Mouse (Mus musculus) liver, adult 2 months (tissue): Measurements from ENCODE around the gene Olfr959. TPM values are rescaled to one million over a fixed set of nuclear protein-coding genes. Genes with fewer than 3 reads are reported as not detected.

Experiments
- DNase-seq: peaks from one replicate; pipeline ENCODE4 v3.0.0-alpha.2; 2011; ENCODE audit warnings: low read depth, low spot score; ENCODE audit errors: extremely low read depth
- H3K27ac ChIP-seq: fragments of 200-500 bp; replicated peaks from 2 replicates; pipeline ENCODE4 v1.5.1; 2012; ENCODE audit warnings: low read depth, mild to moderate bottlenecking, control low read depth, inconsistent platforms, low read length; ENCODE audit not compliant: insufficient read depth
- H3K27me3 ChIP-seq: fragments of 200-500 bp; 2 replicates; pipeline ENCODE4 v1.6.1; 2012; ENCODE audit warnings: mild to moderate bottlenecking, moderate library complexity, low read length, inconsistent platforms; ENCODE audit not compliant: control insufficient read depth, insufficient read depth
- H3K36me3 ChIP-seq: fragments of 200-500 bp; 2 replicates; pipeline ENCODE4 v1.6.1; 2012; ENCODE audit warnings: low read length, inconsistent platforms; ENCODE audit not compliant: control insufficient read depth, insufficient read depth
- H3K4me1 ChIP-seq: fragments of 200-500 bp; 2 replicates; pipeline ENCODE4 v1.6.1; 2011; ENCODE audit warnings: low read length; ENCODE audit not compliant: control insufficient read depth, insufficient read depth
- H3K4me3 ChIP-seq: fragments of 200-500 bp; 2 replicates; pipeline ENCODE4 v1.5.1; 2011; ENCODE audit warnings: low read depth, mild to moderate bottlenecking, control low read depth, low read length, moderate library complexity; ENCODE audit not compliant: insufficient read depth
- H3K79me2 ChIP-seq: fragments of 200-500 bp; 2 replicates; pipeline ENCODE4 v1.6.1; 2012; ENCODE audit warnings: inconsistent platforms, mild to moderate bottlenecking, low read length, moderate library complexity; ENCODE audit not compliant: control insufficient read depth, insufficient read depth
- H3K9ac ChIP-seq: fragments of 200-500 bp; 2 replicates; pipeline ENCODE4 v1.6.1; 2012; ENCODE audit warnings: low read depth, mild to moderate bottlenecking, control low read depth, inconsistent platforms, low read length
- CTCF ChIP-seq: fragments of 200-500 bp; IDR thresholded peaks from 2 replicates; pipeline ENCODE4 v1.5.1; 2011; ENCODE audit warnings: low read depth, low read length, control low read depth
- POLR2A ChIP-seq: fragments of 200-500 bp; IDR thresholded peaks from 2 replicates; pipeline ENCODE4 v1.6.1; 2011; ENCODE audit warnings: low read length, control low read depth; ENCODE audit not compliant: insufficient read depth; ENCODE audit errors: extremely low read depth
- WGBS: fragments of 180-500 bp; shearing (Covaris S2); methylation state at CpG from one replicate; pipeline ENCODE4 v1.1.7; 2018; 5-methylcytosine and 5-hydroxymethylcytosine counted together
- polyA plus RNA-seq: library from polyadenylated mRNA; depleted of rRNA; stranded (reverse); fragments of >200 nt; gene quantifications from 2 replicates; pipeline ENCODE4 v1.2.3, GENCODE M21; 2012
- total RNA-seq: library from RNA; depleted of rRNA; stranded (reverse); fragments of >200 nt; gene quantifications from 2 replicates; pipeline ENCODE4 v1.2.3, GENCODE M21; 2014

Gene Olfr959
- total and polyA plus RNA-seq, 2 experiments, result not detected

DNA sequence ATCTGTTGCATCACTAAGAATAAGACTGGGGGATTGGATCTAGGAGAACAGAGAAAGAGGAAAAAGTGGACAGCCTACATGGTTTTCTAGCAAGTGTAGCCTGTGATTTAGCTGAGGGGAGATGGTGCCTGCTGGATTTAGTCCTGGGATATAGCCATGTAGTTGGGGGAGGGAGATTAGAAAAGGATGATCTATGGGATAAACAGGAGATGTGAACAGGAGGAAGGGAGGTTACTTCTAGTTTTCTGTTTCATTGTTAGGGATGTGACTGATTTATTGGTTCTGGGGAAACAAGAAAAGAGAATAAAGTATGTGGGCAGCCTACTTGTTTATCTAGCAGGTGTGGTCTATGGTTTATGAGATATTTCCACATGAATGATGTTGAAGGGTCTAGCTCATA, 33.1 kb upstream of the Olfr959 start:
- H3K9ac ChIP-seq, result no peak overlapping the region
- H3K36me3 ChIP-seq, result no peaks in the 10 kb centered on the region
- no peak for DNase-seq
- no peak overlapping the region for H3K27ac ChIP-seq
- no peaks in the 10 kb centered on the region for H3K79me2 ChIP-seq
- TF ChIP-seq CTCF (no peak), POLR2A (no peak)
- H3K4me3 ChIP-seq, result no peak overlapping the region
- H3K27me3 ChIP-seq, result no peaks in the 10 kb centered on the region
- no peaks in the 10 kb centered on the region for H3K4me1 ChIP-seq

DNA sequence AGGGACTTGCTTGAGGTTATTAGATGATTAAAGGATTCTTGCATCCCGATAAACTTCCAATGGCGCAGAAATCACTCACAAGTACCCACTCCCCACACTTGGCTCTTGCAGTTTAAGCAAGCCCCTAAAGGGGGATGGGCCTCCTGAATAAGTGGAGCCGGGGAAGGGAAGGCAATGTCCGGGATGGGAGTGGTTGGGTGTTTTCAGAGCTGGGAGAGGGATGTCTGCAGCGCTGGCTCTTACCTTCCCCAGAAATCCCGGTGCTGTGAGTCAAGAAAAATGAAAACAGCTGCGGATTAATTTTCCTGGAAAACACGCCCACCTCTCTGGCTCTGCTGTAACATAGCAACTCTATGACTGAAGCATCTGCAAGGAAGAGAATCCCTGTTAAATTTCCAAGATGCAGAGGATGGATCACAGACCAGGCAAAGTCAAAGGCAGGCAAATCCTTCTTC, 28.7 kb upstream of the Olfr959 start, which contains the start of gene AW551984:
TSS of gene AW551984 (minus strand) at position 405 of the 455 bp plus-strand sequence.
- no peak within 1 kb of the TSS for H3K9ac ChIP-seq
- H3K27me3 ChIP-seq, result no peaks in the 10 kb centered on the region
- H3K4me1 ChIP-seq, result no peaks in the 10 kb centered on the region
- no peak within 1 kb of the TSS for H3K4me3 ChIP-seq
- no peaks in the 10 kb centered on the region for H3K79me2 ChIP-seq
- H3K27ac ChIP-seq, result no peak within 1 kb of the TSS
- TF ChIP-seq POLR2A (no peak), CTCF (no peak)
- WGBS, result 1% methylated on average over 8 of the region's 8 CpGs
- H3K36me3 ChIP-seq, result no peaks in the 10 kb centered on the region
- no peak for DNase-seq

DNA sequence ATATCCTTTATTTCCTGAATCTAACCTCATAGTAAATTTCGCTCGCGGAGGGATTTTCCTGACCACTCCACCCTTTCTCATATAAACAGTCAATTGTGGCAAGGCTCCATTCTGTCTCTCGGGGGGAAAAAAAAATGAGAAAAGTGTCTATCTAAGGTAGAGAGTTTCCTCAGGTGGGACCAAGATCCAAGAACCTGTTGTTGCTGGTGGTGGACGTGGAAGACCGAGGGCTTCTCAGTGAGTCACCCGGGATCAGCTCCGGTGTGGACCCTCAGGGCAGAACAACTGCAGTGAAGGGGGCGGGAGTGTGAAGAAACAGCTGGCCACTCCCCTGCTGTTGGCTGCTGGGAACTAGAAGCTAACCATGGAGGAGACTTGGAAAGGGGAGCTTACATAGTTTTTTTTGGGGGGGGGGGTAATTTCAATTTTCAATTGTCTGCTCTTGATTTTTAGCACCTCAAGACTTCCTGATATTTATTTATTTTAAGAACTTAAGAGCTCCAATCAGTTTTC, 28.0 kb upstream of the Olfr959 start:
- Histone ChIP-seq H3K4me3 (no peak overlapping the region), H3K27me3 (no peaks in the 10 kb centered on the region), H3K9ac (no peak overlapping the region), H3K79me2 (no peaks in the 10 kb centered on the region), H3K4me1 (no peaks in the 10 kb centered on the region), H3K27ac (no peak overlapping the region), H3K36me3 (no peaks in the 10 kb centered on the region)
- TF ChIP-seq POLR2A, result no peak
- TF ChIP-seq CTCF, result no peak
- DNase-seq, result no peak
- WGBS, result 1% methylated on average over 9 of the region's 9 CpGs

DNA sequence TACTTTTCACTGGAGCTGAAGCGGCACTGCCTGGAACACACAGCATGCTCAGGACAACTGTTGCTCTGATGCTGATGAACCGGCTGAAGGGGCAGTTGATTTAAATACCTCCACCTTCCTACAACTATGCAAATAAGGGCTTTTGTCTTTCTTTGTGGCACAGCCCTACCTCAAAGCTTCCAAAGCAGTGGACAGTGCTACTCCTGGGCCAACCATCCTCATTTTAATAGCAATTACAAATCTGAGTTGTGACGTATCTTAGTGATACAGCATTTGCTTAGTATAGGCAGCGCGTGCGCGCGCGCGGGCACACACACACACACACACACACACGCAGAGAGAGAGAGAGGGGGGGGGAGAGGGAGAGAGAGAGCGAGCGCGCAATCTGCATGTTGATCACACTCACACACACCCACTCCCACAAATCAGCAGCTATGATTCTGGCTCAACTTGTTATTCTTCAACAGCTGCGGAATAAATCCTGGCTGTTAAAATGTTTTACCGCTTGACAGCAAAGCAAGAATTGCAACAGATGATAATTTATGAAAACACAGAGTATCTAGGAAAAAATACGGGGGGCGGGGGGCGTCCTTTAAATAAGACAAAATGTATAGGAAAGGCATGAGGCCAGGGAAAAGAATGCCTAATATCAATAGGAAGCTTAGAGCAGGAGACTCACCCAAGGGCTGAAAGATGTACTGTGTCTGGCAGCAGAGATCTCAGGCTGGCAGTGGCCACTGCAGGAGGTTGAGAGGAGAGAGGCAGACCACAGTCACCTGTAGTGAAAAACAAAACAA, 27.4 kb upstream of the Olfr959 start:
- Histone ChIP-seq H3K4me1 (no peaks in the 10 kb centered on the region), H3K79me2 (no peaks in the 10 kb centered on the region), H3K36me3 (no peaks in the 10 kb centered on the region), H3K27me3 (no peaks in the 10 kb centered on the region), H3K4me3 (no peak overlapping the region), H3K27ac (no peak overlapping the region), H3K9ac (no peak overlapping the region)
- TF ChIP-seq CTCF, result no peak
- WGBS, result under 1% methylated on average over 19 of the region's 19 CpGs
- no peak for DNase-seq

DNA sequence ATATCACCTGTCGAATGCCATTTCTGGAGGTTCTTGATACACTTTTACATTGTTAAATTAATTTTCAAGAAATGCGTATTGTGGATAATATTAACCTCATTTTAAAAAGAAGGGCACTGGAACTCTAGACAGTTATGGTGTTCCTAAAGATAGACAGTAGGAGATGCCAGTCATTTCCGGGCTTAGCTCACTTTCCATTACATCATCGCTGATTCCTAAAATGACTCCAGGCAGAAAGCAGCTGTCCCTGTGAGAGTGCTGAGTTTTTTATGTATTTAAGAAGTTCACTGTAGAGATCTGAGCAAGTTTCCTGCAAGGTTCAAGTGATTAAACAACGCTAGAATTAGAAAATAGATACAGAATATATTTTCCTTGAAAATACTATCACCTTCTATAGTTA, 1.7 kb upstream of the Olfr959 start:
- TF ChIP-seq POLR2A, result no peak
- no peak for DNase-seq
- no peaks in the 10 kb centered on the region for H3K27me3 ChIP-seq
- H3K9ac ChIP-seq, result no peak overlapping the region
- 82% methylated on average over 5 of the region's 5 CpGs for WGBS
- H3K27ac ChIP-seq, result no peak overlapping the region
- no peaks in the 10 kb centered on the region for H3K36me3 ChIP-seq
- H3K4me1 ChIP-seq, result no peaks in the 10 kb centered on the region
- no peaks in the 10 kb centered on the region for H3K79me2 ChIP-seq
- no peak overlapping the region for H3K4me3 ChIP-seq

DNA sequence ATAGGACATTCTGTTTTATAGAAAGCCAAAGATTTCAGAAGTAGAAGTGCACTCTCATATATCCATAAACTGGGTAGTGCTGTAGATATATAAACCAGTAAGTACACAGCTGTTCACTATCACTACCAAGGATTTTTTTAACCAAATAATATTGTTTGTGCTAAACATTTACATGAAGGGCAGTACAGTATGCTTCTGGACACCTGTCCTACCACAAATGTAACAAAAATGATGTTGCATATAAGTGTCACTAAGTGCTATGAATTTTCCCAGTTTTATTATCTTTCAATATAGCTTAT, 17.1 kb downstream of the Olfr959 start:
- Histone ChIP-seq H3K9ac (no peak overlapping the region), H3K79me2 (no peaks in the 10 kb centered on the region), H3K27ac (no peak overlapping the region), H3K4me1 (no peaks in the 10 kb centered on the region), H3K36me3 (no peaks in the 10 kb centered on the region), H3K27me3 (0 out of 2 replicates have a peak, but pooled peaks cover 4% of the 10 kb centered on the region), H3K4me3 (no peak overlapping the region)
- no peak for DNase-seq
- no peak for TF ChIP-seq CTCF
- TF ChIP-seq POLR2A, result no peak
